Mouse (Mus musculus) myocyte (in vitro differentiated cells): ENCODE measurements around the gene Odf4.

Experiments
- CEBPB ChIP-seq: IDR thresholded peaks from 2 replicates; pipeline ENCODE4 v1.6.1; 2011; ENCODE audit warnings: mild to moderate bottlenecking, moderate library complexity; ENCODE audit not compliant: poor library complexity, insufficient read depth, severe bottlenecking
- E2F4 ChIP-seq: IDR thresholded peaks from one replicate; pipeline ENCODE4 v1.6.1; 2011; ENCODE audit warnings: mild to moderate bottlenecking, control low read depth, moderate library complexity; ENCODE audit not compliant: insufficient read depth
- MAX ChIP-seq: IDR thresholded peaks from one replicate; pipeline ENCODE4 v1.6.1; 2011; ENCODE audit warnings: low read depth, mild to moderate bottlenecking, control low read depth
- MYOD1 ChIP-seq, 3 experiments: IDR thresholded peaks; one replicate each; pipeline ENCODE4 v1.6.1; 2011; ENCODE audit warnings: control low read depth in 2 of 3, low read depth in 2 of 3, mild to moderate bottlenecking in 2 of 3, moderate library complexity in 1 of 3; ENCODE audit not compliant: insufficient read length in 2 of 3, control insufficient read depth in 1 of 3
- MYOG ChIP-seq, 3 experiments: IDR thresholded peaks; one replicate each; pipeline ENCODE4 v1.6.1; 2011; ENCODE audit warnings: control low read depth in 2 of 3, low read depth in 2 of 3, mild to moderate bottlenecking in 2 of 3; ENCODE audit not compliant: insufficient read length in 2 of 3, control insufficient read depth in 1 of 3, insufficient read depth in 1 of 3
- POLR2A ChIP-seq: IDR thresholded peaks from one replicate; pipeline ENCODE4 v1.6.1; 2011; ENCODE audit warnings: low read depth, mild to moderate bottlenecking, control low read depth, moderate library complexity; ENCODE audit not compliant: insufficient read length
- POLR2AphosphoS2 ChIP-seq: IDR thresholded peaks from one replicate; pipeline ENCODE4 v1.6.1; 2011; ENCODE audit warnings: low read depth, control low read depth; ENCODE audit not compliant: insufficient read length
- REST ChIP-seq: IDR thresholded peaks from one replicate; pipeline ENCODE4 v1.6.1; 2011; ENCODE audit warnings: mild to moderate bottlenecking, control low read depth, moderate library complexity; ENCODE audit not compliant: insufficient read depth, insufficient read length
- SRF ChIP-seq: IDR thresholded peaks from one replicate; pipeline ENCODE4 v1.6.1; 2011; ENCODE audit warnings: low read depth; ENCODE audit not compliant: control insufficient read depth, insufficient read length
- TCF12 ChIP-seq: IDR thresholded peaks from one replicate; pipeline ENCODE4 v1.6.1; 2011; ENCODE audit warnings: mild to moderate bottlenecking, control low read depth; ENCODE audit not compliant: poor library complexity, insufficient read depth, severe bottlenecking
- TCF3 ChIP-seq: IDR thresholded peaks from one replicate; pipeline ENCODE4 v1.6.1; 2011; ENCODE audit warnings: low read depth, control low read depth; ENCODE audit not compliant: insufficient read length
- USF1 ChIP-seq: IDR thresholded peaks from one replicate; pipeline ENCODE4 v1.6.1; 2011; ENCODE audit warnings: low read depth, mild to moderate bottlenecking, control low read depth, moderate library complexity

GRCm38 (mm10) chr11:68902047-68902364, 24.9 kb downstream of the Odf4 start:
- TF ChIP-seq POLR2A (no peak), E2F4 (no peak), CEBPB (no peak), MYOD1 (IDR thresholded peaks at IDR 0.05; ENCODE audit: control insufficient read depth in 1 of 3, insufficient read length in 2 of 3, low read depth in 2 of 3) (no peak), TCF12 (no peak), MAX (no peak), REST (no peak), POLR2AphosphoS2 (no peak), USF1 (no peak), MYOG (IDR thresholded peaks at IDR 0.05; ENCODE audit: control insufficient read depth in 1 of 3, insufficient read depth in 1 of 3, insufficient read length in 2 of 3, low read depth in 2 of 3) (no peak), SRF (no peak), TCF3 (no peak)
